Mouse (Mus musculus) kidney, postnatal 0 days (tissue): ENCODE data around the gene Asb4. TPM values are rescaled to one million over a fixed set of nuclear protein-coding genes. Genes with fewer than 3 reads are reported as not detected.

Experiments used
- ATAC-seq: fragments of 200-750 bp; cut with Nextera tagmentation; replicated peaks from 2 replicates; pipeline ENCODE4 v1.8.0; 2017; ENCODE audit warnings: low read depth, moderate number of reproducible peaks, moderate TSS enrichment, moderate library complexity; ENCODE audit not compliant: low FRiP score
- DNase-seq: peaks from one replicate; pipeline ENCODE4 v3.0.0-alpha.2; 2016; ENCODE audit warnings: low spot score
- H3K27ac ChIP-seq: fragments of 300-500 bp; sonication (generic); 2 replicates; pipeline ENCODE4 v1.5.1; 2014; ENCODE audit warnings: mild to moderate bottlenecking
- H3K27me3 ChIP-seq: fragments of 300-500 bp; sonication (generic); 2 replicates; pipeline ENCODE4 v1.6.1; 2014; ENCODE audit warnings: low read length, mixed read lengths; ENCODE audit not compliant: insufficient read depth
- H3K36me3 ChIP-seq: fragments of 300-500 bp; sonication (generic); 2 replicates; pipeline ENCODE4 v1.6.1; 2014; ENCODE audit warnings: low read length, mixed read lengths; ENCODE audit not compliant: insufficient read depth
- H3K4me1 ChIP-seq: fragments of 300-500 bp; sonication (generic); replicated peaks from 2 replicates; pipeline ENCODE4 v1.6.1; 2014; ENCODE audit warnings: antibody characterized with exemption, low read length, mixed read lengths; ENCODE audit not compliant: insufficient read depth
- H3K4me2 ChIP-seq: fragments of 300-500 bp; sonication (generic); 2 replicates; pipeline ENCODE4 v1.6.1; 2014; ENCODE audit warnings: mild to moderate bottlenecking, low read length, moderate library complexity, mixed read lengths
- H3K4me3 ChIP-seq: fragments of 300-500 bp; sonication (generic); replicated peaks from 2 replicates; pipeline ENCODE4 v1.5.1; 2014; ENCODE audit warnings: low read depth, low read length
- H3K9ac ChIP-seq: fragments of 300-500 bp; sonication (generic); 2 replicates; pipeline ENCODE4 v1.6.1; 2014; ENCODE audit warnings: low read depth, low read length
- H3K9me3 ChIP-seq: fragments of 300-500 bp; sonication (generic); replicated peaks from 2 replicates; pipeline ENCODE4 v1.6.1; 2016; ENCODE audit warnings: low read length, inconsistent platforms, mixed read lengths
- CTCF ChIP-seq: IDR thresholded peaks from 2 replicates; pipeline ENCODE4 v1.5.1; 2016; ENCODE audit warnings: antibody characterized with exemption, low read depth, mild to moderate bottlenecking, moderate library complexity
- WGBS: fragments of 180-500 bp; shearing (Covaris S2); extraction: QIAGEN DNeasy Blood & Tissue Kit; methylation state at CpG from one replicate; pipeline ENCODE4 v1.1.7; 2014; 5-methylcytosine and 5-hydroxymethylcytosine counted together
- polyA plus RNA-seq: library from polyadenylated mRNA; unstranded; fragments of >200 nt; fragmentation: Nextera tagmentation; extraction: Ambion mirVana; gene quantifications from 2 replicates; pipeline ENCODE4 v1.2.1, GENCODE M21; 2015

Asb4 gene
- polyA plus RNA-seq, 1 experiment from 2014 or later, result 9.4 TPM

- Histone ChIP-seq H3K36me3 (no peaks in the 10 kb centered on the region), H3K27ac (no peak overlapping the region), H3K9me3 (no peaks in the 10 kb centered on the region), H3K4me3 (no peak overlapping the region), H3K27me3 (no peaks in the 10 kb centered on the region), H3K4me2 (no peak overlapping the region), H3K9ac (no peak overlapping the region), H3K4me1 (peaks cover 4% of the 10 kb centered on the region; the same call in 1 of the 2 replicates)
- no peak for TF ChIP-seq CTCF
- 48% methylated on average over 2 of the region's 2 CpGs for WGBS
- ATAC-seq (no peak), DNase-seq (no peak)
Observed at GRCm38 (mm10) chr6:5387396-5387795, 4.2 kb downstream of the Asb4 start.

DNA sequence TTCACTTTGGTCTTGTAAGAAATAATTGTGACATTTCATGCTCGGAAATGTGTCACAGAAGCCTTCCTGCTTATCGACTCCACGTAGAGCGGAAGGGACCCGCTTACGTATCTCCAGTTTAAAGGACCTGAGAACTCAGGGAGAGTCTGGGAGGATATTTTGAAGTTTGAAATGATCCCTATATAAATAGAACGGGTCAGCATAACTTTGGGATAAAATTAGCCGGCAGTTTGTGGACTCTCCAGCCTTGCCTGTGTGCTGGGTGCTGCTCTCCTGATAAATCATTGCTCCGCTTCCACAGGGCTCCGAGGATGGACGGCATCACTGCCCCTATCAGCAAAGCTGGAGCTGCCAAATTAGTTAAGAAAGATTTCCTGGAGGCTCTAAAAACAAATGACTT is 7.1 kb downstream of the Asb4 start:
- H3K27me3 ChIP-seq, result no peaks in the 10 kb centered on the region
- ATAC-seq (no peak), DNase-seq (peak; percentile 74)
- peak overlapping the region; percentile 11; the same call in 1 of the 2 replicates for H3K27ac ChIP-seq
- no peaks in the 10 kb centered on the region for H3K36me3 ChIP-seq
- H3K9ac ChIP-seq, result peak overlapping the region; percentile 38; the same call in 1 of the 2 replicates
- H3K9me3 ChIP-seq, result no peaks in the 10 kb centered on the region
- no peak for TF ChIP-seq CTCF
- H3K4me1 ChIP-seq, result no peaks in the 10 kb centered on the region
- WGBS, result 4% methylated on average over 11 of the region's 11 CpGs
- peak overlapping the region; percentile 15 for H3K4me3 ChIP-seq
- H3K4me2 ChIP-seq, result peak overlapping the region; percentile 61

DNA sequence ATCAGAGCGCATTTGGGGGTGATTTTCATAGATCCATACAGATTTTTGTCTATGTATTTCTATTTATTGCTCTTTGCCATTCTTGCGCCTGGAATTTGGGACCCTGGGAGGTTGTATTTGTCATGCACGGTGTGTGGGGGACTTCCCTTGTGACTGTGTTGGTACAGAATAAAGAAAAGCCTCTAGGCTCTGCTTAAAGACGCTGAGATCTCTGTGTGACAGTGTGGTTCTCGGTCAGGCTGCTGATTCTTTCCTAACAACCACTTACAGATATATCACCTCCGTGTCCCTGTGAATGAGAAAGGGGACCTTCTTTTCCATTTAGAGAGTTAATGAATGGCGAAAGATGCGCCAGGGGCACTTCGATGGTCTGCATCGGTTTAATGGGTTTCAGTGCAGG is 7.8 kb downstream of the Asb4 start:
- ATAC-seq (no peak), DNase-seq (no peak)
- Histone ChIP-seq H3K9ac (no peak overlapping the region), H3K27me3 (no peaks in the 10 kb centered on the region), H3K27ac (no peak overlapping the region), H3K4me1 (no peaks in the 10 kb centered on the region), H3K36me3 (no peaks in the 10 kb centered on the region), H3K4me3 (peak overlapping the region; percentile 15), H3K4me2 (peak overlapping the region; percentile 61), H3K9me3 (no peaks in the 10 kb centered on the region)
- WGBS, result 24% methylated on average over 10 of the region's 10 CpGs
- no peak for TF ChIP-seq CTCF

DNA sequence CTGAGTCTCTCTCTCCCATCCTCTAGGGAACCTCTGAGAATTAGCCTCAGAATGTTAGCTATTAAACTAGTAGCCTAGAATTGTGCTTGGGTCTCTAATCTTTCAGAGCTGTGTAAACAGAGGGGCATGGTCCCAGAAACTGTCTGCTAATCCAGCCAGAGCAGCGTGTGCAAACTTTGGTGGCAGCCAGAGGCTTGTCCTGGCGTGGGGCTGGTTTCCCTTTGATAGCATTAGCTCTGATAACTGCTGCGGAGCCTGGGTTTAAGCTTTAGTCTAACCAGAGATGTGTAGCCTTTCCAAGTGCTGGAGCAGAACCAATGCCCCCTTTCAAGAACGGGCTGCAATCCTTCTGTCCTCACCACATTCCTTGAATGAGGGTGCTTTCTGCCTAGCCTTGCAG is 11.8 kb downstream of the Asb4 start:
- ATAC-seq (no peak), DNase-seq (no peak)
- Histone ChIP-seq H3K4me2 (no peak overlapping the region), H3K36me3 (no peaks in the 10 kb centered on the region), H3K9me3 (no peaks in the 10 kb centered on the region), H3K4me3 (no peak overlapping the region), H3K27ac (no peak overlapping the region), H3K27me3 (no peaks in the 10 kb centered on the region), H3K4me1 (no peaks in the 10 kb centered on the region), H3K9ac (no peak overlapping the region)
- TF ChIP-seq CTCF, result no peak
- WGBS, result 48% methylated on average over 4 of the region's 4 CpGs

- Histone ChIP-seq H3K4me3 (no peak overlapping the region), H3K9me3 (no peaks in the 10 kb centered on the region), H3K27me3 (no peaks in the 10 kb centered on the region), H3K4me1 (no peaks in the 10 kb centered on the region), H3K27ac (no peak overlapping the region), H3K36me3 (no peaks in the 10 kb centered on the region), H3K9ac (no peak overlapping the region), H3K4me2 (no peak overlapping the region)
- WGBS, result 48% methylated on average over 3 of the region's 3 CpGs
- DNase-seq (no peak), ATAC-seq (no peak)
- TF ChIP-seq CTCF, result peak; percentile 52; the same call in 1 of the 2 replicates
Observed at GRCm38 (mm10) chr6:5396797-5397196, 13.6 kb downstream of the Asb4 start.

- H3K4me2 ChIP-seq, result no peak overlapping the region
- no peak overlapping the region for H3K9ac ChIP-seq
- DNase-seq (peak; percentile 84), ATAC-seq (0 out of 2 replicates have a peak, but pooled peaks have one; percentile 52)
- peak; percentile 89 for TF ChIP-seq CTCF
- no peak overlapping the region for H3K4me3 ChIP-seq
- no peaks in the 10 kb centered on the region for H3K36me3 ChIP-seq
- H3K4me1 ChIP-seq, result no peaks in the 10 kb centered on the region
- H3K27ac ChIP-seq, result no peak overlapping the region
- H3K27me3 ChIP-seq, result no peaks in the 10 kb centered on the region
- WGBS, result 4% methylated on average over 3 of the region's 3 CpGs
- no peaks in the 10 kb centered on the region for H3K9me3 ChIP-seq
Observed at GRCm38 (mm10) chr6:5401394-5401793, 18.2 kb downstream of the Asb4 start.

DNA sequence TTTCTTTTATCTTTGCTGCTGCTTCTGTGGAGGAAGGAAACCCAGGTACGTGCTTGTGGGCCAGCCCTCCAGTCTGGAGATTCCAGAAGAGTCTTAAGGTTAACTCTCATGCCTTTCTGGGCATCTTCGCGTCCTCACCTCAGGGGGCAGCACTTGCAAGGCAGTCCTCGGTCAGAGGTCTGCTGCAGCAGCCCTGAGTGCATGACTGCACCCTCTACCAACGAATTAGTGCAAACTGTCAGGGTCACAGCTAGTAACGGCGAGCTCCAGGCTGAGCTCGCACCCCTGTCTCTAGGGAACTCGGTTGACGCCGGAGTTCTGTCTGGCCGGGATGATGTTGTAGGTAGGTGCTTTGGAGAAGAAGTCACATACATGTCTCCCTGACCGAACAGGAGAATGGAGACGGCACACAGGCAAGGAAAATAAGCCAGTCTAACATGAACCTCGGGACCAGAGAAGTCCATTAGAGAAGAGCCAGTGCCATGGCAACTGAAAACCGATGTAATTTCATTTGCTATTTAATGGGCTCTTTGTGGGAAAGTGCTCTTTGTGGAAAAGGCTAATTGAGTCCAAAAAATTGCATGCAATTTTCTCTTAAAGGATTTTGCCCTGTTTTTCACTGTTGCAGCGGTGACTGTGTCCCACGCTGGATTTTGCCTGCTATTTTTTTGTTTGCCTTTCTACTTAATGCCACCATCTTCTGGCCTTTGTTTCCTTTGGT is 20.1 kb downstream of the Asb4 start:
- Histone ChIP-seq H3K9ac (no peak overlapping the region), H3K27ac (no peak overlapping the region), H3K36me3 (no peaks in the 10 kb centered on the region), H3K27me3 (no peaks in the 10 kb centered on the region), H3K9me3 (no peaks in the 10 kb centered on the region), H3K4me3 (no peak overlapping the region), H3K4me2 (peak overlapping the region; percentile 15; the same call in 1 of the 2 replicates), H3K4me1 (no peaks in the 10 kb centered on the region)
- ATAC-seq (0 out of 2 replicates have a peak, but pooled peaks have one; percentile 33), DNase-seq (no peak)
- 33% methylated on average over 18 of the region's 18 CpGs for WGBS
- TF ChIP-seq CTCF, result peak; percentile 60
